Mouse (Mus musculus) small intestine, adult 2 months (tissue): ENCODE results near the gene Dpp6.

Source experiments
- CTCF ChIP-seq: fragments of 200-500 bp; IDR thresholded peaks from 2 replicates; pipeline ENCODE4 v1.5.1; 2012; ENCODE audit warnings: low read depth, mild to moderate bottlenecking, control low read depth, inconsistent platforms, low read length, moderate library complexity, mixed read lengths; ENCODE audit not compliant: insufficient replicate concordance, insufficient read length; ENCODE audit errors: extremely low read depth
- POLR2A ChIP-seq: fragments of 200-500 bp; IDR thresholded peaks from 2 replicates; pipeline ENCODE4 v1.6.1; 2012; ENCODE audit warnings: low read depth, mild to moderate bottlenecking, control low read depth, inconsistent platforms, low read length, moderate library complexity

DNA sequence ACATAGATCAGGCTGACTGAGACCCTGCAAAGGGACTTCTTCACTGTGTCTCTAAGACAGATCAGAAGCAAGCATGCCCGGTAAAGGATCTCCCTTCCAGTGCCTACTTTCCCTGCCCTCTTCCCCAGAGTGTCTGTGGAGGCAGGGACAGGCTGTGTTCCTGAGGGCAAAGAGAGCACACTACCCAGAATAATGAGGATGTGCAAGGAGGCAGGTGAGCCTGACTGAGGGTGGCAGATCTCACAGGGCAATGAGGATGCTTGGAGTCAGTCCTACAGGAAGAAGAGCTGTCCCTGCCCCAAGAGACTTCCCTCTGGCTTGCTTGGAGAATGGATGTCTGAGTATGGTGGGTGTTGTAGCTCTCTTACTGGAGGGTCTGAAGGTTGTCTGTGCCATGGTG lies 445.7 kb downstream of the Dpp6 start:
- no peak for TF ChIP-seq CTCF
- TF ChIP-seq POLR2A = no peak
